Mouse (Mus musculus): ENCODE measurements around the gene Mtln.

Gene Mtln

DNA sequence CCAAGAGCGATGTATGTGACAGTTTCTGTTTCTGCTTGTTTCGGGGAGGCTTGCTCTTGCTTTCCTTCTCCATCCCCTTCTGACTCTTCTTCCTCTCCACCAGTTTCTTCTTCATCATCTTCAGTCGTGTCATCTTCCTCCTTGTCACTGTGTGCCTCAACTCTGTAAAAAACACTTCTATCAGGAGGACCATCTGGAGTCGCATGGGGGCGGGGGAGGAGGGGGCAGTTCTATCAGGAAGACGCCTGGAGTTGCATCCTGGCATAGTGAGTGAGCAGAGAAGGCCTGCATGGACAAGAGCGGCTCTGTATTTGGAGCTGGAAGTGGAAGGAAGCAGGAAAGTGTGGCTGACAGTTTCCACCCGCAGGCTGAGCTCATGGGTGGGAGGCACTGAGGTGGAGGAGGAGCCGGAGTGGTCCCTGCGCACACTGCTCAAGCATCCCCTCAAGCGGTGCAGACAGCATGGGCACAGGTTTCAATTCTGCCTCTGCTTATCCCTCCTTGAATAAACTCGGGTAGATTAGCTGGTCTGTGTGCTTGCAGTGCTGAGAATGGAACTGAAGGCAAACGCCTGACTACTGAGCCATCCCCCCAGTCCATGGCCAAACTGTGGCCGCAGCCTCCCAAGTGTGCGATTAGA lies 18.2 kb downstream of the Mtln start:
- no peak for DNase-seq (ENCODE audit: low read depth, low spot score)

DNA sequence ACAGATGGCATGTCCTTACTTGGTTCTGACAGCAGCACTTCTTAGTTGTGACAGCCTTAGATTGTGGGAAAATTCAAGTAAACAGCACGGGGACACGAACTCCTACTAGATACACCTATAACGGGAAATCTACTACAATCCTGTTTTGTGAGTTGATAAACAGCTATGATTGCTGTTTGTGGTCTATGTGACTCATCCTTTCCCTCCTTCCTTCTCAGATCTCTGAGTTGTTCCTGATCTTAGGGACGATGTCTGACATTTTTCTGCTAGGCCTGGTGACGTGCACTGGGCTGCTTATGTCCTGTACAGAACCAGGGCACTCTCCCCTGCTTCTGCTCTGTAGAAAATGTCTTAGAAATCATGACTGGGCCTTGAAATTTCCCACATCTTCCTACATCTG lies 30.7 kb downstream of the Mtln start:
- no peak for DNase-seq (ENCODE audit: low read depth, low spot score)
- Histone ChIP-seq H3K27me3 (ENCODE audit: control insufficient read depth, insufficient read depth, low read length, poor library complexity, severe bottlenecking) (no peaks in the 10 kb centered on the region), H3K36me3 (ENCODE audit: control insufficient read depth, insufficient read depth, low read length, poor library complexity, severe bottlenecking) (no peaks in the 10 kb centered on the region)

More for the DNA sequence above, 18.2 kb downstream of the Mtln start:
- Histone ChIP-seq H3K36me3 (ENCODE audit: control insufficient read depth, insufficient read depth, low read length, poor library complexity, severe bottlenecking) (no peaks in the 10 kb centered on the region), H3K27me3 (ENCODE audit: control insufficient read depth, insufficient read depth, low read length, poor library complexity, severe bottlenecking) (no peaks in the 10 kb centered on the region)

DNA sequence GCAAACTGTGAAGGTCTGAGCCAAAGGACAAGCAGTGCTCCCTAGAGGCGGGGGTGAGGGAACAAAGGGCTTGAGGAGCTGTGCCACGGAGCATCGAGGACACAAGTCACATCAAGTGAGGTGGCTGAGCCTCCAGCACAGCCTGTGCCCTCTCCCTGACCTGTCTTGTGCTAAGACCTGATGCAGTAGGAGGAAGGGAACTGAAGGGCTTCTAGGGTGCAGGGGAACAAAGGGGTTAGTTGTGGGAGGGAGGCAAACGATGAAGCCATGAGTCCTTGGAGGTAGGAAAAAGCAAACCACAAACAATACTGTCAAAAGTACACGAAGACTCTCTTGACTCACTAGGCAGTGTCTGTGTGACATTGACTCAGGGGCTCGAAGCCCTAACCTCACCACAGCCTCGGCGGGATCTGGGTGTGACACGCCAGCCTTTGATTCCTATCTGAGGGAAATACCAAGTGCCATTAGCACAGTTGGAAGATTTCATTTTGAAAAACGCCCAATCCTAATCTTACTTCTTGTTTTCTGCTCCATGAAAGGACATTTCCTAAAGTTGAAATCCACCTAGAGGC lies 31.8 kb downstream of the Mtln start:
- no peak for DNase-seq (ENCODE audit: low read depth, low spot score)
- H3K27me3 ChIP-seq (ENCODE audit: control insufficient read depth, insufficient read depth, low read length, poor library complexity, severe bottlenecking) = no peaks in the 10 kb centered on the region
- no peaks in the 10 kb centered on the region for H3K36me3 ChIP-seq (ENCODE audit: control insufficient read depth, insufficient read depth, low read length, poor library complexity, severe bottlenecking)

DNA sequence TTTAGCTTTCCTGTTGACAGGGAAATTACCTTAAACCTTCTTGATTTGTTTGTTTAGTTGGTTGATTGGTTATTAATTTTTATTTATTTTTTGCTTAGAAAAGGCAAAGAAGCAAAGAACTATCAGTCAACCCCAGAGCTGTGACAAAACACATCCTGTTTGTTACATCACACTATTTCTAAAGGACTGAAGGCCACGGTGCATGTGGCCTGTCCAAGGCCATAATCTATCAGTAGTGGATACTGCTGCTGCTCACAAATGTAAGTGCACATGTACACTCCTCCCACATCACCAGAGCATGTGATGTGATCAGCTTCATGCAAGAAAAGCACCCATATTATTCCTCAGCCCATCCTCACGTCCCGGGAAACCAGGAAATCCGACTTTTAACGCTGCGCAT lies 32.3 kb downstream of the Mtln start:
- H3K27me3 ChIP-seq (ENCODE audit: control insufficient read depth, insufficient read depth, low read length, poor library complexity, severe bottlenecking) = no peaks in the 10 kb centered on the region
- no peak for DNase-seq (ENCODE audit: low read depth, low spot score)
- no peaks in the 10 kb centered on the region for H3K36me3 ChIP-seq (ENCODE audit: control insufficient read depth, insufficient read depth, low read length, poor library complexity, severe bottlenecking)

DNA sequence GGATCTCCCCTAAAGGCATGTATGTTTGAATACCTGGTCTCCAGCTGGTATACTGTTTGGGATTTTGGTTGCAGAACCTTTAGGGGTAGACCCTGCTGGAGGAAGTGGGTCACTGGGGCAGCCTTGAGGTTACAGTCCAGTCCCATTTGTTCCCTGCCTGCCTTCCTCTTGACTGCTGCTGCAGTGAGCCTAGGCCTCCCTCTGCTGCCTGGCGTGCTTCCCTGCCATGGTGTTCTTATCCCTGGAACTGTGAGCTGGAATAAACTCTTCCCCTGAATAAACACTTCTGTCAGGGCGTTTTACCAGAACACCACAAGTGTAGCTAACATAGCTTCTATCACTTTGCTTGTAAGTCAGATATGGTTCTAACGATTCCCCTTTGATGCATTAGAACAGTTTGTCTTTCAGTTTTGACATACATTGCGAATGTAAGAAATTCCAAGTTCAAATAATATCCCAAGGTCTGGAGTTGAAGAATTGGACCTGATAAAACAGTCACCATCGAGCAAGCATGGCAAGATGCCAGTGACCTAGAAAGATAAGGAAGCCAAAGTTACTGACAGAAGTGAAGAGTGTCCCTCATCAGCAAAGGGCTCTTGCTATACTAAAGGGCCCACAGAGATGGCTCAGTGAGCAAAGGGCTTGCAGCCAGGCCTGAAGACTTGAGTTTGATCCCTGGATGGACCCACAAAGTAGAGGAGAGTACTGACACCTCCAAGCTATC lies 33.0 kb downstream of the Mtln start:
- Histone ChIP-seq H3K27me3 (ENCODE audit: control insufficient read depth, insufficient read depth, low read length, poor library complexity, severe bottlenecking) (no peaks in the 10 kb centered on the region), H3K36me3 (ENCODE audit: control insufficient read depth, insufficient read depth, low read length, poor library complexity, severe bottlenecking) (no peaks in the 10 kb centered on the region)
- DNase-seq (ENCODE audit: low read depth, low spot score) = no peak

DNA sequence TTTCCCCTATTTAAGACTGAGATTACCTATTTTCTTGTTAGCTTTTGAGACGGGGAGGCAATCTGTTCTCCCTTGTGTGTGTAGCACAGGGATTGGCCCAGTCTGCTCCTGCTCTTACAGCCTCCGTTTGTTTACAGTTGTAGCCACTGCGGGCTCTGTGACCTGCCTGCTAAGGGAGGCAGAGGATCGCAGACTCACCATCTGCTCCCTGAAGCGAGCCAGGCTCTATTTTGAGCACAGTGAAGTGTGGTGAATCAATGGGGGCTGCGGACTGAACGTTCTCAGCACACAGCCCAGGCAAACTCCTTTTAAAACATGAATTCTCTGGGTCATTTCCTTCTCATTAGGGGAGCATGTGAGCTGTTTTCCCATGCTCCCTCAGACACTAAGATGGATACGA lies 35.1 kb downstream of the Mtln start:
- no peaks in the 10 kb centered on the region for H3K27me3 ChIP-seq (ENCODE audit: control insufficient read depth, insufficient read depth, low read length, poor library complexity, severe bottlenecking)
- no peak for DNase-seq (ENCODE audit: low read depth, low spot score)

DNA sequence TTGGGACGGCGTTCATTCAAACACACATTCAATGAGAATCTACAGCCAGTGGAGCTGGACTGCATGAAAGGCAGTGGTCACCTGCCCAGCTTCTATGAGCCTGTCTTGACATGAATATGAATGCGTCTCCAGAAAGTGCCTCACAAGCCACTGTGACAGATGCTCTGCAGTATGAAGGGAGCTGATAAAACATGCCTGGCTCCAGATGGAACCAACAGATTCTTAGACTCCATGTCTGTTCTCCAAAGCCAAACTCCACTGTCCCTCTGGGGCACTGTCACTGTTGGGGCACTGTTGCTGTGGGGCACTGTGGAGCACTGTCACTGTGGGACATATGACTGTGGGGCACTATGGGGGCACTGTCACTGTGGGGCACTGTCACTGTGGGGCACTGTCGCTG lies 38.2 kb downstream of the Mtln start:
- no peak for DNase-seq (ENCODE audit: low read depth, low spot score)
- Histone ChIP-seq H3K36me3 (ENCODE audit: control insufficient read depth, insufficient read depth, low read length, poor library complexity, severe bottlenecking) (no peaks in the 10 kb centered on the region), H3K27me3 (ENCODE audit: control insufficient read depth, insufficient read depth, low read length, poor library complexity, severe bottlenecking) (no peaks in the 10 kb centered on the region)

More for the DNA sequence above, 35.1 kb downstream of the Mtln start:
- no peaks in the 10 kb centered on the region for H3K36me3 ChIP-seq (ENCODE audit: control insufficient read depth, insufficient read depth, low read length, poor library complexity, severe bottlenecking)

- H3K36me3 ChIP-seq (ENCODE audit: control insufficient read depth, insufficient read depth, low read length, poor library complexity, severe bottlenecking) = no peaks in the 10 kb centered on the region
- no peaks in the 10 kb centered on the region for H3K27me3 ChIP-seq (ENCODE audit: control insufficient read depth, insufficient read depth, low read length, poor library complexity, severe bottlenecking)
- peak; percentile 37 for DNase-seq (ENCODE audit: low read depth, low spot score)
These were observed 40.3 kb downstream of the Mtln start for GRCm38 (mm10) chr2:127751849-127752610.

DNA sequence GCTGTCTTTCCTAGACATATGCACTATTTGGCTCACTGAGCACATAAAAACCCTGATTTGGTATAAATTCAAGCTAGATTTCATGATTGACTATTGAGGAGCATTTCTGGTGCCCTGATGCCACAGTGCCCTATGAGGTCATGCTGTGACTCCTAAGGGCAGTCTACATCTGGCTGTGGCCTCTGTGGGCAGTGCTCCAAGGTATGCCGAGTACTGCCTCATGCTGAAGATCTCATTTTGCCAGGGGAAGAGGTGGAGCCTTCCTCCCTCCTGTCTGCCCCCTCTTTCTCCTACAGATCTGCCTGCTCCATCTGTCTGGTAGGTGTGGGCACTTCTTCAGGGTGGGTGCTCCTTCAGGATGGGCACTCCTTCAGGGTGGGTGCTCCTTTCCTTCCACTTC lies 42.9 kb downstream of the Mtln start:
- Histone ChIP-seq H3K36me3 (ENCODE audit: control insufficient read depth, insufficient read depth, low read length, poor library complexity, severe bottlenecking) (no peaks in the 10 kb centered on the region), H3K27me3 (ENCODE audit: control insufficient read depth, insufficient read depth, low read length, poor library complexity, severe bottlenecking) (no peaks in the 10 kb centered on the region)
- DNase-seq (ENCODE audit: low read depth, low spot score) = no peak

DNA sequence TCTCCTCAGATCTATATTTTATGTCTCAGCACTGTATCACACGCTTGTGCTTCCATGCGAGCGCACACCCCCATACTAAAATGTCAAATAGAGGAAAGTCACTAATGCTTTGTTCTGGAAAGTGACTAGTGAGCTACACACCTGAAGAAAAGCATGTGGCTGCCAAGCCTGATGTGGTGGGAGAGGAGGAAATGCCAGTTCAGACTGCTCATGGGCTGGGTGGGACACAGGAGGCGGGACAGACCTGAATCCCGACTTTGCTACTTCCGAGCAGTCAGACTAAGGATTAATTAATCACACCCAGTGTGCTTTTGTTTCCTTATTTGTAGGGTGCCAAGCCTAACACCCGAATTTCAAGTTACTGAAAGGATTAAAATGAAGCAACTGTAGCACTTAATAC lies 44.0 kb downstream of the Mtln start:
- no peak for DNase-seq (ENCODE audit: low read depth, low spot score)
- H3K36me3 ChIP-seq (ENCODE audit: control insufficient read depth, insufficient read depth, low read length, poor library complexity, severe bottlenecking) = no peaks in the 10 kb centered on the region
- no peaks in the 10 kb centered on the region for H3K27me3 ChIP-seq (ENCODE audit: control insufficient read depth, insufficient read depth, low read length, poor library complexity, severe bottlenecking)

DNA sequence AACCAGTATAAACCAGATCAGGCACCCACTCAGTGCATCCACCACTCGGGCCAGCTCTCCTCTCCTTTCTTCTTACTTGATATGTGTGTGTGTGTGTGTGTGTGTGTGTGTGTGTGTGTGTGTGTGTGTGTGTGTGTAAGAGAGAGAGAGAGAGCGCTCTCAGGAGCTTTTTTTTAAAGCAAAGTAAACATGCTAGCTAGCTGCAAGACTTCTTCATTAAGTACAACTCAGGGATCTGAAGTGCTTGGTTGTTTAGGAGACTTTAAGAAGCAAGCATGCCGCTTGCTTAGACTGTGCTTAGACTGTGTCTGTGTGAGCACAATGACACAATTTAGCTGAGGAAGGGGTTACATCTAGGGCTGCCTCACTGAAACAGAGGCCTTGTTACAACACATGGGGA lies 49.7 kb downstream of the Mtln start:
- DNase-seq (ENCODE audit: low read depth, low spot score) = no peak
- Histone ChIP-seq H3K27me3 (ENCODE audit: control insufficient read depth, insufficient read depth, low read length, poor library complexity, severe bottlenecking) (no peaks in the 10 kb centered on the region), H3K36me3 (ENCODE audit: control insufficient read depth, insufficient read depth, low read length, poor library complexity, severe bottlenecking) (no peaks in the 10 kb centered on the region)
